Mouse (Mus musculus) embryonic facial prominence, embryonic 14.5 days (tissue): ENCODE measurements at regions not wholly inside any gene's neighbourhood (a gene's known extent, or its start where the extent isn't known, plus 50 kb on each side); places are given as distances from the start of the nearest gene placed in this dataset.
"Not testable (repeated sequence)": the region's sequence is repeated elsewhere in the genome, so short reads cannot be mapped to it uniquely, and the experiment has no call there.

Experiments
- ATAC-seq: fragments of 200-750 bp; cut with Nextera tagmentation; 2 replicates; pipeline ENCODE4 v1.8.0; 2017; ENCODE audit warnings: low read depth, moderate number of reproducible peaks, moderate TSS enrichment
- DNase-seq: peaks from one replicate; pipeline ENCODE4 v3.0.0-alpha.2; 2015; ENCODE audit warnings: low spot score
- H3K27ac ChIP-seq: fragments of 300-500 bp; sonication (generic); replicated peaks from 2 replicates; pipeline ENCODE4 v1.5.1; 2014; ENCODE audit warnings: low read depth, mild to moderate bottlenecking, low read length, moderate library complexity
- H3K27me3 ChIP-seq: fragments of 300-500 bp; sonication (generic); replicated peaks from 2 replicates; pipeline ENCODE4 v1.6.1; 2014; ENCODE audit warnings: low read length; ENCODE audit not compliant: control insufficient read depth, insufficient read depth
- H3K36me3 ChIP-seq: fragments of 300-500 bp; sonication (generic); 2 replicates; pipeline ENCODE4 v1.6.1; 2014; ENCODE audit warnings: low read length, mixed read lengths; ENCODE audit not compliant: control insufficient read depth, insufficient read depth
- H3K4me1 ChIP-seq: fragments of 300-500 bp; sonication (generic); 2 replicates; pipeline ENCODE4 v1.6.1; 2014; ENCODE audit warnings: antibody characterized with exemption, low read length; ENCODE audit not compliant: control insufficient read depth, insufficient read depth
- H3K4me2 ChIP-seq: fragments of 300-500 bp; sonication (generic); 2 replicates; pipeline ENCODE4 v1.6.1; 2014; ENCODE audit warnings: low read depth, mild to moderate bottlenecking, low read length, moderate library complexity, mixed read lengths
- H3K4me3 ChIP-seq: fragments of 300-500 bp; sonication (generic); 2 replicates; pipeline ENCODE4 v1.5.1; 2014; ENCODE audit warnings: low read depth, mild to moderate bottlenecking, low read length
- H3K9ac ChIP-seq: fragments of 300-500 bp; sonication (generic); 2 replicates; pipeline ENCODE4 v1.6.1; 2014; ENCODE audit warnings: low read depth, mild to moderate bottlenecking, low read length, moderate library complexity, mixed read lengths
- H3K9me3 ChIP-seq: fragments of 300-500 bp; sonication (generic); 2 replicates; pipeline ENCODE4 v1.6.1; 2016; ENCODE audit warnings: low read length; ENCODE audit not compliant: control insufficient read depth
- WGBS: fragments of 180-500 bp; shearing (Covaris S2); extraction: QIAGEN DNeasy Blood & Tissue Kit; methylation state at CpG from one replicate; pipeline ENCODE4 v1.1.7; 2014; 5-methylcytosine and 5-hydroxymethylcytosine counted together

DNA sequence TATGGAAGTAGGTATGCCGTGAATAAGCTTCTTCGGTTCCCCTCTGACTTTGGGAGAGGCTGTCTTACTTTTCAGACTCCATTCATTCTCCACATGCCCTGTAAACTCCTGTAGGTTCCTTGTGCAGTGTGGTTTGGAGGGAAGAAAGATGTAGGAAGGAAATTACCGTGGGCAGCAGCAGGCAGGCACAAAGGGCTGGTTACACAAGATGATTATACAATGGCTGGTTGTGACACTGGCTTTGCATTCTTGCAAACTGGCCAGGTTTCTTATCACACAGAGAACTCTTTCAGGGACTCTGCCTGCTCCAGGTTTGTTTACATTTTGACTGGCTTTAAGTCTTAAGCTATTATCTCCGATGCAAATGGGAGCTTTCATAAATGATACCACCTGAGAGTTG, 167.3 kb upstream of the Gm30302 start:
- H3K36me3 ChIP-seq, H3K9ac ChIP-seq, H3K9me3 ChIP-seq, H3K4me1 ChIP-seq, H3K27me3 ChIP-seq, H3K4me3 ChIP-seq, ATAC-seq, H3K4me2 ChIP-seq, H3K27ac ChIP-seq, DNase-seq: not testable (repeated sequence)
- 54% methylated on average over 3 of the region's 4 CpGs for WGBS

GRCm38 (mm10) chr13:49957993-49958681, 159.3 kb upstream of the Gm30302 start:
- H3K9ac ChIP-seq, H3K4me3 ChIP-seq, H3K36me3 ChIP-seq, H3K4me2 ChIP-seq, H3K27me3 ChIP-seq, H3K4me1 ChIP-seq, H3K9me3 ChIP-seq, H3K27ac ChIP-seq, ATAC-seq: not testable (repeated sequence)
- peak; percentile 14 for DNase-seq
- 37% methylated on average over 5 of the region's 6 CpGs for WGBS

- H3K27me3 ChIP-seq: no peaks in the 10 kb centered on the region
- no peak for DNase-seq
- H3K4me2 ChIP-seq: no peak overlapping the region
- no peak overlapping the region for H3K27ac ChIP-seq
- no peaks in the 10 kb centered on the region for H3K36me3 ChIP-seq
- no peak overlapping the region for H3K9ac ChIP-seq
- no peaks in the 10 kb centered on the region for H3K9me3 ChIP-seq
- H3K4me1 ChIP-seq: no peaks in the 10 kb centered on the region
- no peak for ATAC-seq
- no peak overlapping the region for H3K4me3 ChIP-seq
- WGBS: 94% methylated on average over 2 of the region's 2 CpGs
Measured at GRCm38 (mm10) chr13:49915781-49916180, 117.0 kb upstream of the Gm30302 start.
